In the genomic region with DNA sequence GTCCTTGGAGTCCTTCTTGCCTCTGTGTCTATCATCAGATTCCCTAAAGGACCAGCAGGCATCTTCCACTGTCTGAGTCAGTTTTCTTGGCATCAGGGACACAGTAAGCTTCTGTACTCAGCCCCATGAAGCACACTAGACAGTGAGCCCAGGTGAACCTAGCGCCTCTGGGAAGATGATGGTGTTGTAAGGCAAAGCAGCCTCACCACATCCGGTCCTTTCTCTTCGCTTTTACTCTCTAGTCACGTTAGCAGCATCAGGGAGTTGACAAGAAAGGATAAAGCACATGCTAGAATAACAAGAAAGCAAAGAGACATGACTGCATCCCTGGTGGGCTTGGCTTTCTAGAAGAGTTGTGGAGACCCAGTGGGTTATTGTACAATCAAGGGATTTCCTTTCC, we compare ENCODE assay signal across 25 mouse cellular contexts. TPM values are rescaled to one million over a fixed set of nuclear protein-coding genes. Genes with fewer than 3 reads are reported as not detected.
DNase-seq lines count a peak whose midpoint lies in the region; ATAC-seq and TF ChIP-seq lines count a peak whose summit lies in the region.
"Had no signal": no experiment of that assay in that cellular context is flagged by ENCODE, and none has a peak within 500 bp of the region (broad histone marks: within the 10 kb centered on the region; RNA-seq: fewer than 3 reads in every experiment).

No protein-coding gene starts in this region.

- ATAC-seq in liver, embryonic 13.5 days (ENCODE audit: low read depth), result no peak
- no peak for ATAC-seq in liver, postnatal 0 days
- peak; percentile 38 for ATAC-seq in activated CD4-positive, CD25-positive, alpha-beta regulatory T cell, adult 4 months
- no peak for ATAC-seq in liver, embryonic 15.5 days (ENCODE audit: insufficient read depth)
- no peak for ATAC-seq in forebrain, embryonic 16.5 days
- ATAC-seq: forebrain, embryonic 15.5 days had no signal

- H3K36me3 ChIP-seq in liver, embryonic 13.5 days, result peaks cover 100% of the 10 kb centered on the region
- peaks cover 91% of the 10 kb centered on the region for H3K36me3 ChIP-seq in liver, postnatal 0 days (replicated peaks; ENCODE audit: insufficient read depth, low read length)
- H3K36me3 ChIP-seq in liver, embryonic 15.5 days (replicated peaks), result peaks cover 100% of the 10 kb centered on the region
- peaks cover 15% of the 10 kb centered on the region for H3K36me3 ChIP-seq in forebrain, embryonic 16.5 days (ENCODE audit: control insufficient read depth, insufficient read depth)

- no peaks in the 10 kb centered on the region for H3K27me3 ChIP-seq in liver, embryonic 13.5 days
- no peaks in the 10 kb centered on the region for H3K27me3 ChIP-seq in liver, postnatal 0 days (ENCODE audit: insufficient read depth, low read length)
- H3K27me3 ChIP-seq in liver, embryonic 15.5 days, result no peaks in the 10 kb centered on the region
- no peaks in the 10 kb centered on the region for H3K27me3 ChIP-seq in forebrain, embryonic 16.5 days (replicated peaks; ENCODE audit: control insufficient read depth, insufficient read depth, low read length)
- H3K27me3 ChIP-seq: embryonic facial prominence, embryonic 15.5 days; forebrain, embryonic 15.5 days; heart, embryonic 15.5 days; hindbrain, embryonic 13.5 days had no signal

- TF ChIP-seq CTCF in liver, postnatal 0 days (IDR thresholded peaks at IDR 0.05; ENCODE audit: low read depth), result no peak

- no peak for TF ChIP-seq EP300 in liver, postnatal 0 days (IDR thresholded peaks at IDR 0.05; ENCODE audit: low read depth)

- no peak for DNase-seq in liver, embryonic 13.5 days
- no peak for DNase-seq in liver, postnatal 0 days
- no peak for DNase-seq in layer of hippocampus, postnatal 10 days (ENCODE audit: low spot score in 2 of 2)
- no peak for DNase-seq in cerebellum, postnatal 36 days
- DNase-seq: adrenal gland, postnatal 10 days; cerebellum, adult 11-12 months; cerebellum, adult 9-11 months; embryo, embryonic 11 days; gastrocnemius, postnatal 10 days; heart, adult 18-20 months; heart, postnatal 14 days had no signal

- H3K9me3 ChIP-seq in liver, embryonic 13.5 days (replicated peaks), result no peaks in the 10 kb centered on the region
- H3K9me3 ChIP-seq in liver, postnatal 0 days (ENCODE audit: low read length), result no peaks in the 10 kb centered on the region
- no peaks in the 10 kb centered on the region for H3K9me3 ChIP-seq in liver, embryonic 15.5 days (replicated peaks)
- H3K9me3 ChIP-seq in forebrain, embryonic 16.5 days (ENCODE audit: control insufficient read depth, low read length), result no peaks in the 10 kb centered on the region
- H3K9me3 ChIP-seq: embryonic facial prominence, embryonic 15.5 days; forebrain, embryonic 10.5 days; forebrain, embryonic 15.5 days; heart, embryonic 15.5 days; hindbrain, embryonic 13.5 days had no signal

- H3K4me2 ChIP-seq in liver, embryonic 13.5 days, result no peak overlapping the region
- H3K4me2 ChIP-seq in liver, postnatal 0 days (ENCODE audit: low read depth, low read length), result no peak overlapping the region
- no peak overlapping the region for H3K4me2 ChIP-seq in liver, embryonic 15.5 days
- no peak overlapping the region for H3K4me2 ChIP-seq in forebrain, embryonic 16.5 days (ENCODE audit: low read length)
- H3K4me2 ChIP-seq: embryonic facial prominence, embryonic 15.5 days; forebrain, embryonic 15.5 days; heart, embryonic 11.5 days; heart, embryonic 15.5 days; hindbrain, embryonic 13.5 days had no signal

- H3K9ac ChIP-seq in liver, embryonic 13.5 days, result peak overlapping the region; percentile 48
- no peak overlapping the region for H3K9ac ChIP-seq in liver, postnatal 0 days (replicated peaks)
- H3K9ac ChIP-seq in liver, embryonic 15.5 days, result no peak overlapping the region; the same call in 1 of the 2 replicates
- H3K9ac ChIP-seq in forebrain, embryonic 16.5 days (replicated peaks; ENCODE audit: low read depth, low read length), result no peak overlapping the region
- H3K9ac ChIP-seq: embryonic facial prominence, embryonic 15.5 days; forebrain, embryonic 15.5 days; heart, embryonic 15.5 days; hindbrain, embryonic 13.5 days had no signal

- no peak overlapping the region for H3K4me3 ChIP-seq in liver, embryonic 13.5 days (replicated peaks)
- H3K4me3 ChIP-seq in liver, postnatal 0 days (ENCODE audit: low read depth, low read length), result no peak overlapping the region
- H3K4me3 ChIP-seq in liver, embryonic 15.5 days (replicated peaks), result no peak overlapping the region
- no peak overlapping the region for H3K4me3 ChIP-seq in forebrain, embryonic 16.5 days (replicated peaks; ENCODE audit: low read length)
- H3K4me3 ChIP-seq: embryonic facial prominence, embryonic 15.5 days; erythroblast, embryonic 14.5 days; forebrain, embryonic 10.5 days; forebrain, embryonic 15.5 days; heart, embryonic 15.5 days; hindbrain, embryonic 13.5 days had no signal

- peaks cover 100% of the 10 kb centered on the region for H3K4me1 ChIP-seq in liver, embryonic 13.5 days (replicated peaks)
- H3K4me1 ChIP-seq in liver, postnatal 0 days (ENCODE audit: insufficient read depth), result peaks cover 17% of the 10 kb centered on the region
- H3K4me1 ChIP-seq in liver, embryonic 15.5 days (replicated peaks), result peaks cover 97% of the 10 kb centered on the region
- H3K4me1 ChIP-seq in forebrain, embryonic 16.5 days (replicated peaks; ENCODE audit: control insufficient read depth, insufficient read depth, low read length), result peaks cover 6% of the 10 kb centered on the region; the same call in 1 of the 2 replicates
- H3K4me1 ChIP-seq: embryonic facial prominence, embryonic 15.5 days; forebrain, embryonic 10.5 days; forebrain, embryonic 15.5 days had no signal

- H3K27ac ChIP-seq in liver, embryonic 13.5 days, result peak overlapping the region; percentile 70
- no peak overlapping the region for H3K27ac ChIP-seq in liver, postnatal 0 days (ENCODE audit: low read depth)
- peak overlapping the region; percentile 36 for H3K27ac ChIP-seq in liver, embryonic 15.5 days (replicated peaks)
- H3K27ac ChIP-seq in forebrain, embryonic 16.5 days (ENCODE audit: low read length), result no peak overlapping the region
- H3K27ac ChIP-seq: embryonic facial prominence, embryonic 15.5 days; forebrain, embryonic 10.5 days; forebrain, embryonic 15.5 days; heart, embryonic 15.5 days; hindbrain, embryonic 13.5 days had no signal

- WGBS in liver, embryonic 13.5 days (ENCODE audit: insufficient replicate concordance), result 87% methylated on average over 4 of the region's 4 CpGs
- 88% methylated on average over 4 of the region's 4 CpGs for WGBS in liver, postnatal 0 days (ENCODE audit: insufficient replicate concordance)
- WGBS in liver, embryonic 15.5 days (ENCODE audit: insufficient replicate concordance), result 87% methylated on average over 4 of the region's 4 CpGs
- WGBS in forebrain, embryonic 16.5 days, result 93% methylated on average over 4 of the region's 4 CpGs

RNA-seq across cellular contexts. Expression of gene Lpcat1, which starts 26.2 kb away (rescaled TPM):
- polyA plus RNA-seq in liver, embryonic 13.5 days (2015; fragmentation: Nextera tagmentation; extraction: Ambion mirVana), result 77.9 and 83.7 TPM in 2 replicates
- 31.0 and 32.4 TPM in 2 replicates for polyA plus RNA-seq in liver, postnatal 0 days (2015; fragmentation: Nextera tagmentation; extraction: Ambion mirVana)
- 10 to 100 TPM; 22.3 to 28.0 TPM for polyA plus RNA-seq in activated CD4-positive, CD25-positive, alpha-beta regulatory T cell, adult 4 months (2017; shearing (Covaris generic))
- 73.8 and 78.2 TPM in 2 replicates for polyA plus RNA-seq in liver, embryonic 15.5 days (2015; fragmentation: Nextera tagmentation; extraction: Ambion mirVana)
- 10 to 100 TPM; 75.5 to 77.8 TPM for total RNA-seq in layer of hippocampus, postnatal 10 days (2021)
- 62.3 and 64.7 TPM in 2 replicates for polyA plus RNA-seq in forebrain, embryonic 16.5 days (2015; fragmentation: Nextera tagmentation; extraction: Ambion mirVana)

RNA-seq across cellular contexts. Expression of gene Slc6a3, which starts 43.4 kb away (rescaled TPM):
- polyA plus RNA-seq in liver, embryonic 13.5 days (2015; fragmentation: Nextera tagmentation; extraction: Ambion mirVana), result 0.70 and 1.0 TPM in 2 replicates
- polyA plus RNA-seq in liver, postnatal 0 days (2015; fragmentation: Nextera tagmentation; extraction: Ambion mirVana), result 0.22 and 0.34 TPM in 2 replicates
- polyA plus RNA-seq in activated CD4-positive, CD25-positive, alpha-beta regulatory T cell, adult 4 months (2017; shearing (Covaris generic)), result not detected
- polyA plus RNA-seq in liver, embryonic 15.5 days (2015; fragmentation: Nextera tagmentation; extraction: Ambion mirVana), result 0.70 and 0.75 TPM in 2 replicates
- under 1 TPM; 0.30 to 0.56 TPM for total RNA-seq in layer of hippocampus, postnatal 10 days (2021)
- polyA plus RNA-seq in forebrain, embryonic 16.5 days (2015; fragmentation: Nextera tagmentation; extraction: Ambion mirVana), result 0.14 and 1.1 TPM in 2 replicates
- total RNA-seq: adrenal gland, postnatal 10 days; adrenal gland, postnatal 4 days; gastrocnemius, postnatal 10 days; gastrocnemius, postnatal 4 days; heart, adult 18-20 months; heart, postnatal 14 days; hematopoietic stem cell, adult 5-6 weeks had no signal
- polyA plus RNA-seq: C2C12; erythroblast, embryonic 14.5 days; heart, embryonic 11.5 days had no signal

Comparison
In these comparisons a context has a peak if more than half of its experiments do, and no peak if none do; other contexts are left out.
1. H3K27ac ChIP-seq: peak in liver, embryonic 13.5 days (single experiment) and liver, embryonic 15.5 days (single experiment); none in liver, postnatal 0 days (single experiment) and forebrain, embryonic 16.5 days (single experiment).